Mouse (Mus musculus) small intestine, adult 2 months (tissue): ENCODE measurements around the gene Srsf10. TPM values are rescaled to one million over a fixed set of nuclear protein-coding genes. Genes with fewer than 3 reads are reported as not detected.
A peak's percentile ranks its signal among the peaks of the same experiment; 100 is the strongest.

Source experiments
- H3K27ac ChIP-seq: fragments of 200-500 bp; 2 replicates; pipeline ENCODE4 v1.5.1; 2012; ENCODE audit warnings: low read depth, low read length, control low read depth, inconsistent platforms; ENCODE audit not compliant: insufficient read depth
- H3K27me3 ChIP-seq: fragments of 200-500 bp; 2 replicates; pipeline ENCODE4 v1.6.1; 2012; ENCODE audit warnings: mild to moderate bottlenecking, moderate library complexity, low read length, inconsistent platforms; ENCODE audit not compliant: control insufficient read depth, insufficient read depth
- H3K36me3 ChIP-seq: fragments of 200-500 bp; 2 replicates; pipeline ENCODE4 v1.6.1; 2012; ENCODE audit warnings: mild to moderate bottlenecking, low read length, control low read depth, inconsistent platforms; ENCODE audit not compliant: control insufficient read depth, insufficient read depth
- H3K4me1 ChIP-seq: fragments of 200-500 bp; 2 replicates; pipeline ENCODE4 v1.6.1; 2012; ENCODE audit warnings: low read length, inconsistent platforms, mixed read lengths; ENCODE audit not compliant: control insufficient read depth, insufficient read depth, insufficient read length
- H3K4me3 ChIP-seq: fragments of 200-500 bp; 2 replicates; pipeline ENCODE4 v1.5.1; 2012; ENCODE audit warnings: low read depth, mild to moderate bottlenecking, control low read depth, inconsistent platforms, low read length, moderate library complexity
- CTCF ChIP-seq: fragments of 200-500 bp; IDR thresholded peaks from 2 replicates; pipeline ENCODE4 v1.5.1; 2012; ENCODE audit warnings: low read depth, mild to moderate bottlenecking, control low read depth, inconsistent platforms, low read length, moderate library complexity, mixed read lengths; ENCODE audit not compliant: insufficient replicate concordance, insufficient read length; ENCODE audit errors: extremely low read depth
- POLR2A ChIP-seq: fragments of 200-500 bp; IDR thresholded peaks from 2 replicates; pipeline ENCODE4 v1.6.1; 2012; ENCODE audit warnings: low read depth, mild to moderate bottlenecking, control low read depth, inconsistent platforms, low read length, moderate library complexity
- WGBS: fragments of 180-500 bp; shearing (Covaris S2); methylation state at CpG from one replicate; pipeline ENCODE4 v1.1.7; 2018; 5-methylcytosine and 5-hydroxymethylcytosine counted together
- polyA plus RNA-seq: library from polyadenylated mRNA; depleted of rRNA; stranded (reverse); fragments of >200 nt; gene quantifications from 2 replicates; pipeline ENCODE4 v1.2.3, GENCODE M21; 2012

The Srsf10 gene
- polyA plus RNA-seq, 1 experiment = 48.2 TPM

- Histone ChIP-seq H3K4me3 (peak overlapping the region; percentile 80), H3K27ac (peak overlapping the region; percentile 91), H3K36me3 (no peaks in the 10 kb centered on the region; the same call in 1 of the 2 replicates), H3K4me1 (no peaks in the 10 kb centered on the region), H3K27me3 (no peaks in the 10 kb centered on the region)
- WGBS = under 1% methylated on average over 91 of the region's 91 CpGs
- TF ChIP-seq POLR2A (no peak), CTCF (no peak)
Measured at GRCm38 (mm10) chr4:135856223-135857091, 910 bp downstream of the Srsf10 start.

GRCm38 (mm10) chr4:135857597-135858186 is 2.1 kb downstream of the Srsf10 start:
- 5% methylated on average over 7 of the region's 7 CpGs for WGBS
- Histone ChIP-seq H3K27me3 (no peaks in the 10 kb centered on the region), H3K4me3 (peak overlapping the region; percentile 10; the same call in 1 of the 2 replicates), H3K36me3 (peaks cover 4% of the 10 kb centered on the region; the same call in 1 of the 2 replicates), H3K4me1 (no peaks in the 10 kb centered on the region), H3K27ac (no peak overlapping the region)
- TF ChIP-seq CTCF (no peak), POLR2A (no peak)

GRCm38 (mm10) chr4:135868996-135869395 is 13.4 kb downstream of the Srsf10 start:
- Histone ChIP-seq H3K36me3 (peaks cover 23% of the 10 kb centered on the region), H3K4me3 (no peak overlapping the region), H3K27ac (no peak overlapping the region), H3K27me3 (no peaks in the 10 kb centered on the region), H3K4me1 (0 out of 2 replicates have a peak, but pooled peaks cover 3% of the 10 kb centered on the region)
- TF ChIP-seq POLR2A (no peak), CTCF (no peak)
- WGBS = 35% methylated on average over 2 of the region's 2 CpGs

- TF ChIP-seq POLR2A = no peak
- no peak for TF ChIP-seq CTCF
- Histone ChIP-seq H3K4me3 (no peak overlapping the region), H3K36me3 (peaks cover 23% of the 10 kb centered on the region), H3K27ac (no peak overlapping the region), H3K27me3 (no peaks in the 10 kb centered on the region), H3K4me1 (peaks cover 9% of the 10 kb centered on the region)
- 12% methylated on average over 2 of the region's 2 CpGs for WGBS
Measured at GRCm38 (mm10) chr4:135870227-135871023, 14.9 kb downstream of the Srsf10 start.

- peaks cover 18% of the 10 kb centered on the region for H3K4me1 ChIP-seq
- no peak overlapping the region for H3K27ac ChIP-seq
- H3K4me3 ChIP-seq = no peak overlapping the region
- WGBS = 13% methylated on average over 3 of the region's 3 CpGs
- no peaks in the 10 kb centered on the region for H3K27me3 ChIP-seq
- H3K36me3 ChIP-seq = peaks cover 20% of the 10 kb centered on the region
- TF ChIP-seq CTCF = no peak
- TF ChIP-seq POLR2A = no peak
Measured at GRCm38 (mm10) chr4:135872015-135872414, 16.5 kb downstream of the Srsf10 start.

GRCm38 (mm10) chr4:135872589-135873391 is 17.2 kb downstream of the Srsf10 start:
- WGBS = 1% methylated on average over 17 of the region's 17 CpGs

More at GRCm38 (mm10) chr4:135872589-135873391, 17.2 kb downstream of the Srsf10 start:
- Histone ChIP-seq H3K27ac (peak overlapping the region; percentile 99), H3K4me3 (peak overlapping the region; percentile 87), H3K4me1 (peaks cover 19% of the 10 kb centered on the region), H3K27me3 (no peaks in the 10 kb centered on the region), H3K36me3 (peaks cover 20% of the 10 kb centered on the region)
- TF ChIP-seq CTCF (no peak), POLR2A (no peak)
